Mouse (Mus musculus): ENCODE results near the gene Ccdc63.

The Ccdc63 gene

DNA sequence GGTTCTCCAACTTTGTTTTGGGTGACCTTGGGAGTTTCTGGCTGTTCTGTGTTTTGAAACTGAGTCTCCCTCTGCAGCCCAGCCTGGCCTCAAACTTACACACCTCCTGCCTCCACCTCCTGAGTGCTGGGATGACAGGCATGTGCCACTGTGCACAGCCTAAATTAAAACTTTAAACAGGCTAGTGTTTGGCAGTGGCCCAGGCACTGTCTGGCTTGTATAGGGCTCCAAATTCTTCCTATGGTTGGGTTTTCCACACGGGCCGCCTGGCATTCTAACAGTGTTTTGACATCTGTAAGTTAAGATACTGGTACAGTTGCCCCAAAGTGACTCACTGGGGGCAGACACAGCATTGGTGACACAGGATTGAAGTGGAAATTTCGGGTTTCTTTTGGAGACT lies 54.5 kb downstream of the Ccdc63 start:
- in situ Hi-C loops (cut with MboI, MseI) = no loop called here

DNA sequence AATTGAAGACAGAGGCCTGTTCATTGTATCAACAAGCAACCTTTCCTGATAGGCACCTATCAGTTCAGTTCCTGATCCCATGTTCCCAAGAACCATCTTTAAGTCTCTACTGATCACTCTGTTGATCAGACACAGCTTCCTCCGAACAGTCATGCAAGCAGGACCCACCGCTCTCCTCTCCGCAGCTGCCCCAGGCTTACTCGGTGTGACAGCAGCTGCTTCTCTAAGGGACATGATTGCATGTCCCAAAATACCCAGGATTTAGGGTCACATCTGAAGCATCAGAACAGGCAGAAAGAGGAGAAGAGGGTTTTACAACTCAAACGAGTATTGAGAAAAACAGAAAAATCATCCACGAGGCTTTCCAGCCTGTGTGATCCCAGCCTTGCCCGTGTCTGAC lies 55.3 kb downstream of the Ccdc63 start:
- in situ Hi-C loops (cut with MboI, MseI) = no loop called here

DNA sequence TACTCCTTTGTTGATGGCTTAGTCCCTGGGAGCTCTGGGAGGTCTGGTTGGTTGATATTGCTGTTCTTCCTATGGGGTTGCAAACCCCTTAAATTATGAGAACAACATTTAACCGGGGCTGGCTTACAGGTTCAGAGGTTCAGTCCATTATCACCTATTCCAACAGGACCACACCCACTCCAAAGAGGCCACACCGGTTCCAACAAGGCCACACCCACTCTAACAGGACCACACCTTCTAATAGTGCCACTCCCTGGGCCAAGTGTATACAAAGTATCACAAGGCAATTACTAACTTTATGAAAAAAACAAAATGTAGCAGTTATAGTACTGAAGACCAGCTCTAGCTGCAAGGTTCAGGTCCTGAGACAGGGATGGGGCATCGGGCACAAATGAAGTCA lies 56.2 kb downstream of the Ccdc63 start:
- in situ Hi-C loops (cut with MboI, MseI) = no loop called here

DNA sequence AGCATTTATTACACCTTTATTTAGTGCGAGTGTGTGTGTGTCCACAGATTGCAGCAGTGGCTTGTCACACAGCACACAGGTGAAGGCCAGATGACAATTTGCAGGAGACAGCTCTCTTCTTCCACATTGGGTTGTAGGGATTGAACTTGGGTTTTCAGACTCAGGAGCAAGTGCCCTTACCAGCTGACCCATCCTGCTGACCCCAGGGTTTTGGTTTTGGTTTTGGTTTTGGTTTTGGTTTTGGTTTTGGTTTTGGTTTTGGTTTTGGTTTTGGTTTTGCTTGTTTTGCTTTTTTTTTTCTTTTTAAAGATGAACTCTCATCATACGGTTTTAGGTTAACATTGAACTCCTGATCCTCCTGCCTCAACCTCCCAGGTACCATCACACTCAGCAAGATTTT lies 57.3 kb downstream of the Ccdc63 start:
- in situ Hi-C loops (cut with MboI, MseI) = no loop called here

DNA sequence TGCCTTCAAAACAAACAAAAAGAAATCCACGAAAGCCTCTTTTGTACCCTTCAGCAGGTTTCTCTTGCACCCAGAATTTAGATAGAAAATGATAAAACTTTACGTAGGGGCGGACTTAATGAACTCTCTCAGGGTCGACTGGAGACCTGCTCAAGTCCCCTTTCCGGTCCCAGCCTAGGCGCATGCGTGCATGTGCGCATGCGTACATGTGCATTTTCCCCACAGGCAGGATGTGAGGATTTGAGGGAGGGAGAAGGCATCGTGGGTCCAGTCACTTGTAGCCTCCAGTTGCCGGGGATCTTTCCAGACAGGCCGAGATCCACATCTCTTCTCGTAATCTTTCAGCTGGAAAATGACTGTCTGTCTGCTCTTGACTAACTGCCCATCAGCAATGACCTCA lies 59.2 kb downstream of the Ccdc63 start:
- in situ Hi-C loops (cut with MboI, MseI) = no loop called here

DNA sequence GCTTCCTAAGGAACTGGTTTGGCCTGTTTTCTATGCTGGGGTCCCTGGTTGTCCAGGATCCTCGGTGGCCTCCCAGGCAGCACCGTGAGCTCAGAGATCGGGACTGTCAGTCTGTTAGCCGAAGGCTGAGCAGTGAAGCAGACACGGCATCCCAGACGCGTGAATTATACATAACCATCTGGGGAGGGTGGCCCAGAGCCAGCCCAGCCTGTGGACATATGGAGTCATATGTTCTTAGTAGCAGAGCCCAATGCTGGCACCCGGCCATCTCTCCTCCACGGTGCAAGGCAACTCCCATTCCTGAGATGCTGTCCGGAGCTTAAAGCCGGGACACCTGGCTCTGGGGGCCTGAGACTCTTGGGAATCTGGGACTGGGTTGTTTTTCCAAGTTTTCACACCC lies 59.7 kb downstream of the Ccdc63 start:
- in situ Hi-C loops (cut with MboI, MseI) = no loop called here

DNA sequence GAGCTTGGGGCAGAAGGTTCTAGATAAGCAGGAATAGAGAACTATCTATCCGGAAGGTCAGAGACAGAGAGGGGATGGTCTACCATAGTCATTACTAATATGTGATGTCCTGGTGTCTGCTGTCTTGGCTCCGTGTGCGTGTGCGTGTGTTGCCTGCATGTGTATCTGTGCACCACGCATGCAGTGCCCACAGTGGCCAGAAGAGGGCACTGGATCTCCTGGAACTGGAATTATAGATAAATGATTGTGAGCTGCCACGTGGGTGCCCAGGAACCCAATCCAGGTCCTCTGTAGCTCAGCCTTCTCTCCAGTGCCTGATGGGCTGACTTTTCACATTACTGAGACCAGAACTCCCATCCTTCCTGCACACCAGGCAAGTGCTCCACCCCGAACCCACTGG lies 60.8 kb downstream of the Ccdc63 start:
- in situ Hi-C loops (cut with MboI, MseI) = no loop called here

DNA sequence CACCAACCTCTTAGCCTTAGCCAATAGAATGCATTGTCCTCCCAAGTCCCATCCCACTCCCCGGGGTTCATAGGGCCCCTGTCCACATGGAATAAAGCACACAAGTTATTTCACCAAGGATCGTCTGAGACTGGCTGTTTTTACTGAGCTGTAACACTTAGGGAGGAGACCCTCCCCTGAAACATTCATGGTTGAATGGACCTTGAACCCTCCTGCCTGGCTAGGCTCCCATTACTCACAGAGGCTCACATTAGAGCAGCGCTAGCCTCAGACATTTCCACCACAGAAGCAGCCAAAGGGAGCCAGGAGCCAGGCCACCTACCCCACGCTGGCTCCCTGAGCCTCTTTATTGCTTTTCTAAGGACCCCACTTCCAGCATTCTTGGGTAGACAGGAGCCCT lies 63.4 kb downstream of the Ccdc63 start:
- in situ Hi-C loops (cut with MboI, MseI) = no loop called here

DNA sequence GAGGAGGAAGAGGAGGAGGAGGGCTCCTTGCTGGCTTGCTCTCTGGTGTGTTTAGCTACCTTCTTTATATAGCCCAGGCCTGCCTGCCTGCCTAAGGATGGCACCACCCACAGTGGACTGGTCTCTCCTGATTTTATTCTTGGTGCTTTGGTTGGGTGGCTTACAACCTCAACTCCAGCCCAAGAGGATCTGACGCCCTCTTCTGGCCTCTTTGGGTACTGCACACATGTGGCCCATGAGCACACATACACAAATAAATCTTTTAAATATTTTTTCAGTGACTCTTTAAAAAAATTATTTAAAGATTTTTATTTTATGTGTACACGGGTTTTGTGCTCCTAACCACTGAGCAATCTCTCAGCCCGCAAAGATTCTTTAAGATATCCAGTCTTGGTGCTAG lies 64.9 kb downstream of the Ccdc63 start:
- in situ Hi-C loops (cut with MboI, MseI) = no loop called here

DNA sequence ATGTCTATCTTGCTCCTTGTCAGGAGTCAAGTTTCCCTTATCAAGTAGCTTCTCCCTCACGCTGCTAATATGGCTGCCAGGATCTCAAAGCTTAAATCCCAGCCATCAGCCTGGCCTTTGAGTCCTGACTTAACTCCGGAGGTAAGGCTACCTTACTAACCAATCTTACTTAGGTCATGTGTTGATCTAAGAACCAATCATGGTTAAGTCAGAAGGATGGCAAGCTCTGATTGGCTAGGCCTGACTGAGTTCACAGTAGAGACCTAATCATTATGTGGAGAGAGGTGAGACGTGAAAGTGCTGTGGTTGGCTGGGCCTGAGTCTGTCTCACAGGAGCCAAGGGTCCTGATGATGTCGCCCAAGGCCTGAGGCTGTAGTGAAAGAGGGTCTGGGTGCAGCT lies 68.6 kb downstream of the Ccdc63 start:
- in situ Hi-C loops (cut with MboI, MseI) = no loop called here

DNA sequence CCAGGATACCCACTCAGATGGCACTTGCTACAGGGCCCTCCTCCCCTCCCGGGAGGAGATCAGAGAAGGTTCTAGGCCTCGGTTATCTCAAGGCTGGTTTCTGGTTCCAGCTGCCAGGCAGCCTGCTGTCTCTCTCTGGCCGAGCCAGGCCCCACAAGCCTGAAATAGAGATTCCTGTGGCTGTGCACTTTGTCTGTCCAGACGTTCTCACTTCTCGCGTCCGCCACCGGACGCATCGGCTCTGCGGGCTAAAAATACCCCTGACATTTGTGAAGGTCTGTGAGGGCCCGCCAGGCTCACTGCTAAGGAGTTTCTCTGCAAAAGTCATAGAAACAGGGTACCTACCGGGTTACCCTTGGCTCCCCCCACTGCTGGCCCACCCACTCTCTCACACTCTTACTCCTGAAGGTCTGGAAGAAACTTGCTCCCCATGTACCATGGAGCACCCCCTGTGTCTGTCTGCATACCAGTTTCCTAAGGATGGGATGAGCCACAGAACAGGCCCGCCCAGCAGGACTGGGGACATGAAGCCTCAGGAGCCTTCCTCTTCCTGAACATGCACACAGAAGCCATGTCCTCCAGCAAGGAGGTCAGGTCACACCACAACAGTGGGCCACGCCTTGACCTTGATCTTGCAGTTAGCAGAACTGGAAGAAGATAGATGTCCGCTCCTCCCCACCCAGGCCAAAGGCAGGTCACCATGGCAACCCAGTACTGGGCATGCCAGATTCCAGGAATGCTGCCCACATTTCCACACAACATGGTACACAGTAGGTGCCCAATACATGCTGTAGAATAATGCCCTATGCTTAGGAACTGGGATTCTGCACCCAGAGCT lies 69.4 kb downstream of the Ccdc63 start:
- in situ Hi-C loops (cut with MboI, MseI) = no loop called here

DNA sequence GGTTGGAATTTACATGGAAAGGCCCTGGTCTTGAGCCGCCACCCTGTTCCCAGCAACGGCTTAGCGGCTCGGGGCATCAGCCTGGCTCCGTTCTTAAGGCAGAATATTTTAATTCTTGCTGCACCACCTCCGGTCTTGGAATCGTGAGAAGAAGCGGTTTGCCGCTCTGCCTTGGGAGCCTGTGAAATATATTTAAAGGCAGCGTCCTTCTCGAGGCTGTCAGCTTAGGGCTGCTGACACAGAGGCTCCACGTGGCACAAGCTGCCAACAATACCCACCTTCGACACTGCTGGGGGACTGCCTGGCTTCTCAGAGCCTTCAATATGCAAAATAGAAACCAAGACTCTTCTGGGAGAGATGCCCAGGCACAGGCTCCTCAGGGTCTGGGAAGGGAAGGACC lies 72.1 kb downstream of the Ccdc63 start:
- in situ Hi-C loops (cut with MboI, MseI) = no loop called here

DNA sequence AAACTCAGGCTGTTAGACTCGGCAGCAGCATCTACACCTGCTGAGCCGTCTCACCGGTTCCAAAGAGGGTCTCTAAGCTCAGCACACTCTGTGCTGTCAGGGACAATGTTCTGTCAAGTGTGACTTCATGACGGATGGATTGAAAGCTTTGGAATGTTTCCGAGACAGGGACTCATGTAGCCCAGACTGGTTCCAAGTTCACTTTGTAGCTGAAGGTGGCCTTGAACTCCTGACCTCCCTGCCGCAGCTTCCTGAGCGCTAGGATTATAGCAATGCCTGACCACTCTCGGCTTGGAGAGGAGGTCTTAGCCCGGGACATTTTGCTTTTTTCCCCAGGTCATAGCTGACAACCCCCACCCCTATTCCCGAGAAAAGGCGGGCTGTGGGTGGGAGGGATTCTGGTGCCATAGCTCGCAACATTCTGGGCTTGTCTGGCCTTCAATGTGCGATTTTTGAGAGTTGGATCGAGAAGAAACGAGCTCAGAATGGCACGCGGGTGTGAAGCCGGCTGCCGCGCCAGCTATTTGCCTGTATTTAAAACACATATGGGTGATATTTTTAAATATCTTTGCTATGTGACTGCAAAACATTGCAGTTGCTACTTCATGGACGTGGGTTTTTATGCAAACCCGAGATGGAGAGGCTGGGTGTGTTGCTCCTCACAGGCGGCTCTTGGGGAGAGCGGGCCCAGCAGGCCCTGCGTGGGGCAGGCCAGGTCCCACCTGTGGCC lies 77.3 kb downstream of the Ccdc63 start:
- in situ Hi-C loops (cut with MboI, MseI) = no loop called here

DNA sequence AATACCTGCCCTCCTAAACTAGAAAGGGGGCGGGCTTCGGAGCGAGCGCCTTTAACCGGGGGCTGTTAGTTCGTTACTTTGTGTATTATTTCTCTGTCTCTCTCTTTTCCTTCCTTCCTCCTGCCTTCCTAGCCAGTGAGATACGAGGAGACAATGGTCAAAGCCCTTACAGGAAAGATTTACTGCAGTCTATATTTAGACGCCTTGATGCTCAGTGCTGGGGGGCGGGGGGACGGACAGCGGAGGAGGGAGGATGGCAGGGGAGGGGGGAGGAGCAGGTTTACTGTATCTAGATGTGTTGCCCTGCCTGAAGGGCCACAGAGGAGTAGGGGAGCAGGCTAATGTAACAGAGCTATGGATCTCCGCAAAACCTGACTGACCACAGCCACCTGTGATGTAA lies 78.1 kb downstream of the Ccdc63 start:
- in situ Hi-C loops (cut with MboI, MseI) = no loop called here

DNA sequence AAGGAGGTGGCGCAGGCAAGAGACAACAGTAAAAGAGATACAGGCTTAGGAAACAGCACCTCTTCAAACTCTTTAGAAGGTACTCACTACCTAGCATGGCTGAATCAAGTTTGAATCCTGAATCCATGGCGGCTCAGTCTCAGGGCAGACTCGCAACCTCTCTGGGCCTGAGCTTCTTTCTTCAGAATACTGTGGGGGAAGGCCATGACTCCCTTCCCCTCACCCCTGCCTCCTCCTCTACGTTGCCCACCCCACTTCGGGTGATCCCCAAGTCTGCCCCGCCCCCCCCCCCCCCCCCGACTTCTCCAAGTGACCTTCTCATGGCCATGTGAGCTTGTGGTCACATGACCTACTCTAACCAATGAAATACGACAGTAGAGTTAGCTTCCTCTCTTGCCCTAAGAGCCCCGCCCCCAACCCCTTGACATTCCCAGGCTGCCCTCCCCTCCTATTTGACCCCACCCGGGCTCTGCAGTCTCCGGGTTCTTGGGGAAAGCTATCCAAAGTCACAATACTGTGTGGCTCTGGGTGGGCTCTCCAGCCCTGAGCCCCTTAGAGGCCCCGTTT lies 79.8 kb downstream of the Ccdc63 start:
- in situ Hi-C loops (cut with MboI, MseI) = no loop called here

DNA sequence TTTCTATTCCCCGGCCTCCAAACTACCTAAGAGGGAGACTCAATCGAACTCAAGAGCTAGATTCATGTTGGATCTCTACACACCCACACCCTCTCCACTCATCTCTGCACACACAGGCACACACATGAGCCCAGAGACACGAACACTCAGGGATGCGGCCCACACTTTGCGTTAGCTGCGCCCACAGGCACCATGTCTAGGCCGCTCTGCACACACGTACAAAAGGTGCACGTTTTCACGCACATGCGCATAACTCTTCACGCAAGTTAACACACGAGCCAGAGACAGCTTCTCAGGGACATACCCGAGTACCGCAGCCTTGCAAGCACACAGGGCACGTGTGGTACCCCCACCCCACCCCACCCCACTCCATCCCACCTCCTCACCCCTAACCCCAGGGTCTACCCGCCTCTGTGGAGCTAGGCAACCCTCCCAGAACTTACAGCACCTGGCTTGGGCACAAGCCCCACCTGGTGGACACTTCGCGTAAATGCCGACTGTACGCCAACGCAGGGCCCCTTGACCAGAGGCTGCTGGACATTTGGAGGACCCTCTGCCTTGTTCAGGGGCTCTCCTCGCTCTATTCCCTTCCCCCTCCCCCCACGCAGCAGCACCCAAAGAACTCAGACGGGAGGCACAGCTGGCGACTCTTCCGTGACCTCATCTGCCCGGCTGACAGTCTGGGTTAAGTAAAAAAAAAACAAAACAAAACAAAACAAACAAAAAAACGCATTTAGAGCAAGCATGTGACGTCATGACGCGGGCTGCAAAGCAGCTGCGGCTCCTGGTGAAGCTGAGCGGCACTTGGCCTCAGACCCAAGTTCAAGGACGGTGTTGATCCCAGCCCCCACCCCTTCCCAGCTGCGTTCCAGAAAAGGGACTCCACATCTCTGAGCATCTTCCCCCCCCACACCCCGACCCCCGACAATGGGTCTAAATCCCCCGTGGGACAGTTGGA lies 81.3 kb downstream of the Ccdc63 start:
- in situ Hi-C loops (cut with MboI, MseI) = no loop called here

Data from regulatory T cell (primary cell).